Mouse (Mus musculus) lung, postnatal 36 days (tissue): ENCODE measurements around the gene Slc22a4.

Source experiments
- DNase-seq: peaks from one replicate; pipeline ENCODE4 v3.0.0; 2022; ENCODE audit warnings: mixed read lengths

The Slc22a4 gene

DNA sequence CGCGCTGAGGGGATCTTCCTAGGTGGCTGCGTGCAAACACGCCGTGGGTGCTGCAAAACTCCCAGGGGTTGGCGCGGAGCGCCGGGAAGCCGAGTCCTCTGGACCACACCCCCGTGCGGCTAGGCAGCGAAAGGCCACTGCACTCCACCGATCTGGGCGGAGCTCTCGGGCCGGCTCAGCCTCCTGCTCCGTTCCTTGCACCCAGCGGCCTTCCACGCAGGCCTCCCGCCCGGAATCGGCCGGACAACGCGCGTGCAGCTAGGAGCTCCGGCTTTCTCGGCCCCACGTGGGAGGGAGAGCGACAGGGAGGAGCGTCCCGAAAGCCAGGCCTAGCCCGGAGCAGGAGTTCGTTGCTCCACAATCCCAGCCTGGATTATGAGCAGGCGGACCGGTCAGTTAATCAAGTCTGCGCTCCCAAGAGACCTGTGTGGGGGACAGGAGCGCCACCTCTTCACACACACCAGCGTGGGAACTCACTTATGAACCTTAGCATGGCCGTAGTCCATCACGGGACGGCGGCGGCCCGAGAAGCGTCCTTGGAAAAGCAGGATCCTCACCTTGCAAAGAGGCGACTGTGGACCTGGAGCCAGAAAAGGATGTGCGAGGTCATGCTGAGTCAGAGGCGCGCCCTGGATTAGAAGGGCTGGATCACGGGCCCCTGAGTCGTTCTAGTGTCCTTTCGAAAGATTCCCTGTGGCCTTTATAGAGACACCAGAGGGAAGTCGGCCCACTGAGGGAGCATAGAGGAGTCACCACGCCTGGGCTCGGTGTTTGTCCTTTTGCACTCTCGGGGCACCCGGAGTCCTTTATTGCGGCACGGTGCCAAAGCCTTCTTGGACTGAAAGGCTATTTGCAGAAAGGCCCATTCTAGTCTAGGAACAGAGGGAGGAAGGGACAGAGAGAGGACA is at the start of gene Slc22a4:
Slc22a4 (minus strand) TSS at position 47 of the 908 bp plus-strand sequence.
- peak; percentile 89 for DNase-seq

DNA sequence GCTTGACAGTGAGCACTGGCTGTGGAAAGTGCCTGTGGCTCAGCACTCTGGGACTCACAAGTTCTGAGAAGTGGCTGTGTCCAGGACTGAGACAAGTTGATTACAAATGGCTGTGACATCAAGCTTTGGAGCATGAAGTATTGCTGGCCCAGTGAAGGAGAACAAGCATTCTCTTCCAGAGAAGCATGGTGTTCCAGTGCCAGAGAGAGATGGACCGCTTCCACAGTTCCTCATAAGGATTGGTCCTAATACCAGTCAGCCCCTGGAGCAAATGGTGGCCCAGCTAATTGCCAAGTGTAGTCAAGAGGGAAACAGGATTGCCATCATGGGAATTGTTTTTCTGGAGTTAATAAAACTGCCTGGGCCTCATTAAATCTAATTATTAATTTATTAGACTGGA is 48.2 kb upstream of the Slc22a4 start:
- no peak for DNase-seq

DNA sequence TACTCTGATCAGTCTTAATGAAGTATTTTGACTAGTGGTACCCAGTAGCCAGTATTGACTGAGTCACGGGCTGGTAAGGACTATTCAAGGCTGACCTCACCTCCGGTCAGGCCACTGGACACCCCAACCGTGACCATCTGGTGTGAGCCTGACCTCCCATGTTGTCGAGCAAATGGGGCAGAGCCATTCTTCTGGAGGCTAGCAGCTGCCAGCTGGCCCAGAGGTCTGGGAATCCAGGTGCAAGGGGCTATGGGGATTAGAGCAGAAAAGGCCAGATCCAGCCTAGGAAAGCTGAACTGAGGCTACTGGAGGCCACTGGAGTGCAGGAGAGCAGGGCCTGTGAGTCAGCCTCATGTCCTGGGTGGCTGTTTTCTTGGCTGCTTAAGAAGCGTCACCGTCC is 47.5 kb upstream of the Slc22a4 start:
- DNase-seq, result no peak

DNA sequence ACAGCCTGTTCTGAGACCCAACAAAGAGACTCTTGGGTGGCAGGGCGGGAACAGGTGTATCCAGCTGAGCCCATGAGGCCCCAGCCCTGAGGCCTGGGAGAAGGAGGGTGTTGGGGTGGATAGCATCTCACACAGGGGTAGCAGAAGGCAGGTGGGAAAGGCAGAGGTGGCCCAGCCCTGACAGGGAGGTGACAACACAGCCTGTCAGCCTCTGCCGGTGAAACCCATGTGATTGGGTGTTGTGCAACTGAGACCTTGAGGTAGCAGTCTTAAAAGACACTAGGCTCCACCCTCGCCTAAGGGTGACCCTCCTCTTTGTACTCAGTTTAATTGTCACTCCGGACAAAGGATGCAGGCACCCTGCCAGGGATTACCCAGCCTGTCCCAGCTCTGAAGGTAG is 45.4 kb upstream of the Slc22a4 start:
- no peak for DNase-seq

DNA sequence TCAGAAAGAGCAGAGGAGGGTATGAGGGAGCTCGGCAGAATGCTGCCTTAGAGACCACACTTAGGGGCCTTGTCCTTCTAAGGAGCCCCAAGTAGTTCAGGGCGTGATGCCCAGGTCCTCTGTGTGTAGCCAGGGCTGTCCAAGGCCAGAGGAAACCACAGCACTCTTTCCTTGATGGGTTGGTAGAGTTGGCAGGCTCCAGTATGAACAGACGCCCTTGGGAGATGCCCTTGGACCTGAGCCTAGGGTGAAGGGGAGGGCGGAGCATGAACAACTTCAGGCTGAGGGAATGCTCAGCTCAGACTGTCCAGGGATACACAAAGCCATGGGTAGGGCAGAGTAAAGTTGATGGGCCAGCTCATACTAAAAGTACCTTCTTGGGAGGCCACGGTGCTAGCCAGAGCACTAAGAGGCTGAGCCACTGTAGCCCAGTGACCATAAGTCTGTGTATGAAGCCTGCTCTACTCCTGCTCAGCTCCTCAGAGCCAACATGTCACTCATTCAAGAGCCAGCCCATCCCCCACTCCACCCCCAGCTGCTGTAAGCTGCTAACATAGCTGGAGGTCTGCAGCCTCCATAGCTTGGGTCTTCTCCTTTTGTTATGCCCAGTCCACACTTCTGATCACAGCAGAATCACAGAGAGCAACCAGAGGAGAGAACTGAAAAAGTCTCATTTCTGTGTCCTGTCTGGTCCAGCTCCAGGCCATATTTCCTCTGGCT is 44.0 kb upstream of the Slc22a4 start:
- DNase-seq, result peak; percentile 75

DNA sequence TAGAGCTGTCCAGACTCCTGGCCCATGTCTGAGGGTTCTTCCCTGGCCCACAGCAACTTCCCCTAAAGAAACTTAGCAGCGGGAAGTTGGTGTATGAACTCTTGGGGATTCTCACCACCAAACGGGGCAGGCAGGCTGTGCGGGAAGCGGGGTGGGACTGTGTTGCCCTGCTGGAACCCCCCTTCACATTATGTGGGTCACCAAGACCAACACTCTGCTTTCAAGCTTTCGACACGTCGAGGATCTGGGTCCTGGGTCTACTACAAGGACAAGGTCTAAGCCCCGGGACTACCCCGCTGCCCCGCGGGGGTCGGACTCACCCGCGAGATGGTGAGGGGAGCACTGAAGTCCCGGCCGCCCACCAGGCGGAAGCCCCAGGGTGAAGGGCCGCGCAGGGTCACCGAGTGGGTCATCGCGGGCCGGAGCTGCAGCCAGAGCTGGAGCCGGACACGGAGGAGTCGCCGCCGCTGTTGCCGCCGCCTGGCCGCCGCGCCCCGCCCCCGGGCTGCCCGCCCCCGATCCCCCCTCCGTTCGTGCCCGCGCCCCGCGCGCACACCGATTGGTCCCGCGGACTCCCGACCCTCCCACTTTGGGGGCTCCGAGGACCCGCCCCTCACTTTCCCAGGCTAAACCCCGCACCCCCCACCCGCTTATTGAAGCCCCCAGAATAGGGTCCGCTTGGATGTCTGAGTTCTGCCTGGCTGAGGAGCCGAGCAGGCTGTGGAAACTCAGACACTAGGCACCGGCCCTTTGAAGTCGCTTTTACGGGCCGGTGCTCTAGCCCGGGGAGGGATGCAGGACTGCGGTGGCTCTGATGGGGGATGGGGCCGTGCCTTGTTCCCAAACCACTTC is 40.9 kb upstream of the Slc22a4 start, which contains the start of gene Pdlim4:
Pdlim4 (minus strand) TSS at position 495 of the 852 bp plus-strand sequence.
- no peak for DNase-seq

DNA sequence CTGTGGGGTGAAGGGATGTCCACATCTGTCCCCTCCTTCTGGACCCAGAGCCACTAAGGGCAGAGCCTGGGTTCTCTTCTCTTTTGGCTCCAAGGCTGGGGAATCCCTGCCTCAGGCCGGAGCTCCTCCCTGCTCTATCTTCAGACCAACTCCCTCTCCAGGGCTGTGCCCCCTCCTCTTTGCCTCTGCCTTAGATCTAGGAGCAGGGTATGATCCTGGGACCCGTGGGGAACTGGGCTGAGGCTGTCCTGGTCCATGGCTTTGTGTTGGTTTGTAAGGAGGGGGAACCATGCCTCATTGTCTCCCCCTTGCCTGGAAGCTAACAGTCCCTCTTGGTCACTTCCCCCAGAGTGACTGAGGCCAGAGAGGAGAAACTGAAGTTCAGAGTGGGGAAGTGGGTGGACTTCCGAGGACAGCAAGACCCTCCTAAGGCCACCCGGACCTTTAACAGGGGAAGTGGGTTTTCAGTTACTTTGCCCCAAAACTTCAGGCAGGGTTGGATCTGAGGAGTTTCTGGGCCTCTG is 40.2 kb upstream of the Slc22a4 start:
- DNase-seq, result no peak

DNA sequence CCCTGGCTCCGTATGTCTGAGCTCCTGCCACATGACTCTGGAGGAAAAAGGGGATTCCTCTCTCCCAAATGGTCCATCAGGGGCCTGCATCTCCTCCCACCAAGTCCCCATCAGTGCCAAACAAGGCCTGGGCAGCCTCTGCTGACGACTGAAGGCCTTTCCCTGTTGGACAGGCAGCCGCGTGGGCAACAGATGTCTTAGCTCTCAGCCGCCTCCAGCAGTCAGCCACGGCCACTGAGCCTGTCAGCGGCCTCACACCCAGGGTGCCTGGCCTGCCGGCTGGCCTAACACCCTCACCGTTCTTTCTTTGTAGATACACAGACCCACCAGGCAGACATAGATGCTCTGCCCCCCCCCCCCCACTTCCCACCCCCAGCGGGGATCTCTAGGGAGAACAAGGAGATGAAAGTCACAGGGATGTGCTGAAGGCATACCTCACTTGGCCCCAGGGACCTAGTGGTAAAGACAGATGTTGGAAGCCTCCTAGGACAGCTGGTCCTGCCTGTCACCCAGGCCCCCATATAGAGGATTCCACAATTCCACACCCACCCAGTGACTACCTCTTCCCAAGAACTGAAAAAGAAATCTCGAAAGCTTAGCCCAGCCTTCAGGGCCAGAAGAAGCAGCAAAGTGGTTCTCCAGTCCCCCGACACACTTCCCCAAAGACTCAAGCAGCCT is 39.6 kb upstream of the Slc22a4 start:
- DNase-seq, result peak; percentile 52

DNA sequence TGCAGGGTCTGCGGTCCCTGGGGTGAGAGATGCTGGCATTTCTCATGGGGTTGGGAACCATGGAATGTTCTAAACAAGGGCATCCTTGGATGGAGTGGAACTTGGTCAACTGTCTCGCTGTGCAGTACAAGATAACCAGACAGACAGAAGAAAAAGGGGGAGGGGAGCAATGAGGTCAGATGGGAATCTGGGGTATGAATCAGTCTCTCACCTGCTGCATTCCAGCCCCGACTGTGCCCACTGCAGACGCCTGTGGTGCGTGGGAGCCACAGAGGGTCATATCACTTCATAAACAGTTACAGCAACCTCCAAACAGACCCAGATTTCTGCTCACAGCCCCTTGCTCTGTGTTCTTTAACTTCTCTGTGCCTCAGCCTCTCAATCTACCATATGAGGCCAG is 38.5 kb upstream of the Slc22a4 start:
- DNase-seq, result no peak

DNA sequence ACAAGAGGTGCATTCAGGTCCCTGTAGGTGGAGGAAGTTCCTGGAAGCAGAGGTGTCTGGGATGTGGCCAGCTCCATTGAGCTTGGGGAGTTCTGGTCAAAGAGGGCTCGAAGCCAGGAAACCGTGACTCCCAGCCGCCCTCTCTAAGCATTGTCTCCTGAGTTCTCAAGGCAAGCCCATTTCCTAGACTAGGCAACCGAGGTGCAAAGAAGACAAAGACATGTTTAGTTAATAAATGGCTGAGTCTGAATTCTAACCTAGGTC is 38.0 kb upstream of the Slc22a4 start:
- DNase-seq, result no peak

DNA sequence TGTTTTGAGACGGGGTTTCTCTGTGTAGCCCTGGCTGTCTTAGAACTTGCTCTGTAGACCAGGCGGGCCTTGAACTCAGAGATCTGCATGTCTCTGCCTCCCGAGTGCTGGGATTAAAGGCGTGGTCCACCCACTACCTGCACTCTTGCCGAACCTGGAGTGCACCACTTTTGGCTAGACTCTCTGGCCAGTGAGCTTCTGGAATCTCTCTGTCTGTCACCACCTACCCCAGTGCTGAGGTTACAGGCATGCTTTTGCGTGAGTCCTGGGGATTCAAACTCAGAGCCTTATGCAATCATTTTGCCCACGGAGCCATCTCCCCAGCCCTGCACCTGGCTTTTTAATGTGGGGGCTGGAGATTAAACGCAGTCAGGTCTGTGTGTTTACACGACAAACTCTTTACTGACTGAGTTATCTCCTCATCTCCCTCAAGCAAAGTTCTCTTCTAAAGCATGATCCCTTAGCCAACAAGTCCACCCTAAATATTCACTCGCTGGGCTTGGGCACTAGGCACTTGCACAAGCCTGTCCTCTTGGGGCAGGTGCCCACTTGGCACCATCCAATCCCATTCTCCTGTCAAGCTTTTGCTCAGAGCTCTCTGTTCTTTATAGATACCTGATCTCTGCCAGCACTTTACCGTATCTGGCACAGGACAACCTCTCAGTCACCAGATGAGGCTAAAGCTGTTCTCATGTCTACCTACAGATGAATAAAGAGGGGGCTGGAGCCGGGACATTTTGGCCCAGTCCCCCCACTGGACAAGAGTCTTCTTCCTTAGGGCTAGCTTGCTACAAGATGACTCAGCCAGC is 37.4 kb upstream of the Slc22a4 start:
- no peak for DNase-seq

DNA sequence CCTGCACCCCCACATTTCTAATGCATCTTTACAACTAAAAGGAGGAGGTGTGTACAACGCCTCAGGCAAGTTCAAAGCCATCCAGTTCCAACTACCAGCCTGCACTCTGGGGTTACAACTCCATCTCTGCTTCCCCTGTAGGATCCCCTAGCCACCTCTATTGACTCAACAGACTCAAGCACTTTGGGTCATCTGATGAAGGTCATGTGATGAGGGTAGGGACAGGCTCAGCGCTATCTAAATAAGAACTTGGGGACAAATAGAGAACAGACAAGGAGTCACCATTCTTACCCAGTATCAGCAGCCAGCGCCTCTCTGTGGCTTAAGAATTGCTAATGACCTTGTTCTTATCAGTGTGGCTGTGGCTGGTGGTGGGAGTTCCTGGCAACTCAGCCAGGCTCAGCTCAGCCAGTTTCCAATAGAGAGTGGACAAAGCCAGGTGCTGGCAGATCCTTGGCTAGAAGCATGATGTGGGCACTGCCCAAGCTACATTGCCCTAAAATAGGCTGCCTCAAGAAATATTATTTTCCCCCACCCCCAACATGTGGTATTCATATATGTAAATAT is 36.6 kb upstream of the Slc22a4 start:
- DNase-seq, result no peak

DNA sequence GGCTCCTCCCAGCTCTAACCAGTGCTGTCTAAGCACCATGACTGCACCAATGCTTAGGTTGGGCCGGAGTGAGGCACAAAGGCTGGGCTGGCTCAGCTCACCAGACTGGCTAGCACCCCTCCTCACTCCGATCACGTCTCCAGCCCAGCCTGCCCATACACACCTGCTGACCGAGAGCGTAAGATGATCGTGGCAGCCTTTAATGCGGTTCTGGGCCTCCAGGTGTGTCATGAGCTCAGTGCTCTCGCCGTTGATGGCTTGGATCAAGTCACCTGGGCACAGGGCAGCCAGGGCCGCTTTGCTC is 35.5 kb upstream of the Slc22a4 start:
- no peak for DNase-seq

DNA sequence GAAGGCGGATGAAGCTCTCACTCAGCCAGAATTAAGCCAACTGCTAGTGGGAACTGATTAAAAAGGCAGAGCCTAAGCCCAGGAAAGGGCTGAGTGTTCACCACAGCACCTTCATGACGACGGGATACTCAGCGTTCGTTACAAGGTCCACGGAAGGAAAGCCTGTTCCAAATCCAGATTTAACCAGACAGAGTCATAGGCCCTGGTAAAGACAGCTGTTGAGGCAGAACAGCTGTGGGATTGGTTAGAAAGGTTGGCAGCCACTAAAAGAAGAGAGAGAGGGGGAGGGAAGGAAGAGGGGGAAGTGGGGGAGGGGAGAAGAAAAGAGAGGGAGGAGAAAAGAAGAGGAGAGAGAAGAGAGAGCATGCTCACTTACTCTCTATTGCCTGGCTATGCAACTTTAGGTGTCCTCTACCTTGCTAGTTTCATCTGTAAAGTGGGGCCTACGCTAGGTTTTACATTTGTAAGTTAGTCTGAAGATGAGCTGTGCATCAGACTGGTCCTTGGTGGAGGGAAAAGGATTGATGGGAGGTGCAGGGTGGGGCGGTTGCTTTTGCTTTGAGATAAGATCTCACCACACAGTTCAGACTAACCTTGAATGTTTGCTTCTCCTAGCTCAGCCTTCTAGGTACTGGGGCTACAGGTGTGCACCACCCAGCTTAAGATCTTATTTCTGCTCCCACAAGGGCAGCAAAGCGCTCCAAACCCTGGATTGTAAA is 35.0 kb upstream of the Slc22a4 start:
- no peak for DNase-seq

DNA sequence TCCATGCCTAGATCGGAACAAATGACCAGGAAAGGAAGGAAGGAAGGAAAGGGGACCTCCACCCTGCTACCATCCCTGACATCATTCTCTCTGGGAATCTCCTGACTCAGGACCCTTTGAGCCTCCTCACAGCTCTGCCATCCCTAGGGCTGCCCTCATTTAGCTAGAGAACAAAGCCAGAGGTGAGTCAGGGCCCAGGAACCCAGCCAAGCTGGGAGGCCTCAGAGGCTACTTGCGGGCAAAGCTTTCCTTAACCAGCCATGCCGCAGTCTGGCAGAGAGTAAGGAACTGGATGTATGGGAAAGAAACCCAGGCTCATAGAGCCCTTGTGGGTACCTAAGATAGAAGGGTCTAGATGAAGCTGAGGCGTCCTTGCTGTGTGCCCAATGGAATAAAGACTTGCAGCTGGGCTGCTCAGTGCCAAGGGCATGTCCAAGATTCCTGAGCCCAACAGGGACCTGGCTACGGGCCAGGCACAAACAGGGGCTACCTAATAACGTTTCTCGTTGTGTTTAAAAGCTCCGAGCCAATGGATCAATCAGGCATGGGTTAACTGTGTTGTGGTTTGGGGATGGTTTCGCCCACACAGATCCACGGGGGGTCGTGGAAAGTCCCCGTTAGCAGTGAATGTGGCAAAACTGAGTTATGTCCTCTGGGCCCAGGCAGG is 34.3 kb upstream of the Slc22a4 start:
- DNase-seq, result peak; percentile 48

DNA sequence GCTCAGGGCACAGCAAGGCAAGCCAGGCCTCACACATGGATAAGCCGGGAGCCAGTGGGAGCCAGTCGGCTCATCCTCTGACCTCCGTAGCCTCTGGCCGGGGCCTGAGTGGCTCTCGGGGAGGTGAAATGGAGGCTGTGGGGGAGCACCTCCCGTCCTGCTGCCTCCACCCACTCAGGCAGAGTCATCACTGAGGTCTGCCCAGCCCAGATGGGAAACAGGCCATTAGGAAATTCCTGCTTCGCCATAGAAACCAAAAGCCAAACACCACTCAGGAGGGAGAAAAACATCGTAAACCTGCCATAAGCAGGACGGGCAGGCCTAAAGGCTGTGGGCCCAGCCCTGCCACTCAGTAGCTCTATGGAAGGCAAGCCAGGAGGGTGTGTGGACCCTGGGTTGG is 32.4 kb upstream of the Slc22a4 start:
- peak; percentile 71 for DNase-seq

DNA sequence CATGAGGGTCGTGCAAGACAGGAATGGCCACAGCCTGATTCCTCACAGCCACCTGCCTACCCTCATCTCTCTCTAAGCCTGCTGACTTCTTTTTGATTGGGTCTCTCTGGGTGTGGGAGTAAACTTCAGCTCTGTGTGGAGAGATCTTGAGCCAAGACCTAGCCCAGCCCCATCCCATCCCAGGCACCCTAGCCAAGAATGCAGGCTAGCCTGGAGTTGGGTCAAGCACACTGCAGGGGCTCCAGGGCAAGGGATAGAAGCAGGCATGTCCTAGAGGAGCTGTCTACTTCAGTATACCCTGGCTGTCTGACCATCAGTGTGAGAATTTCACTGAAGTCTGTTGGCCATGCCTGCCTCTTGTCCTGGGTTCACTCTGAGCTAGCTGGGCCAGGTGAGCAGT is 31.6 kb upstream of the Slc22a4 start:
- DNase-seq, result no peak

DNA sequence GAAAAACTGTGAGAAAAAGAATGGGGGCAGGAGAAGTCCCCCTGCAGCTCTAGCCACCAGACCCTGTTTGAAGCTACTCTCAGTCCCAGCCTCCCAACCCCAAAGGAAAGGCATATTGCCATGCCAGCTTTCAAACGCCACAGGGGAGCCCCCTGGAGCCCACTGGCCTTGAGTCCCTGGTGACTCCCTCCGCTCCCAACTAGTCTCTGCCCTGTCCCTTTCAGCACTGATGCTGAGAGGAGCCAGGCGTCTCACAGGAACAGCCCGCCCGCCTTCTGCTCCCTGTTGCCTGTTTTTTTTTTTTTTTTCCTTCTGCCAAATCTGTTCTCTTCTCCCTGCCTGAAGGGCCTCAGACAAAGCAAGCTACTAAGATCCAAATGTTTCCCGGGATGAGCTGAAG is 30.8 kb upstream of the Slc22a4 start:
- DNase-seq, result no peak

DNA sequence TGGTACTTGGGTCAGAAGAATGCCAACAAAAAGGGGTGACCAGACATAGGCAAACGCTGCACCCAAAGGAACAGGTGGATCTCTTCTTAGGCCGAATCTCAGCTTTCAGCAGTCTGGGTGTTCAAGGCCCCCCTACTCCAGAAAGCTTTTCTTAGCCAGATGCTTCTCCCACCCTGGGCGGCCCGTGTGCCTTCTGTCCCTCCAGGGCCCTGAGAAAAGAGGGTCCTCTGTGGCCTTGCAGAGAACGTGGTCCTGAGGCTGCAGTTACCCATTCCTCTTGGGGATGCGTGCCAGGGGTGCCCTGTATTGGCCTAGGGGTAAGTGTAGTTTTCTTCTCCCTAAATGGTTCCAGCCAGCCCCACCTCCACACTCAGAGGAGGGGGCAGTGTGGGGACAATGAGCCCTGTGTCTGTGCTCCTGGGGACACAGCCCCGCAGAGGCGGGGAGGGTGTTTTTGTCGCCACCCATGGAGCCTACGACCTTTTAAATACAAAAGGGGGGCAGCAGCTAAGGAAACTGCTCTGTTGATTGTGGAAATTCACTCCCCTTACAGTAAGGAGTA is 30.2 kb upstream of the Slc22a4 start:
- DNase-seq, result no peak

DNA sequence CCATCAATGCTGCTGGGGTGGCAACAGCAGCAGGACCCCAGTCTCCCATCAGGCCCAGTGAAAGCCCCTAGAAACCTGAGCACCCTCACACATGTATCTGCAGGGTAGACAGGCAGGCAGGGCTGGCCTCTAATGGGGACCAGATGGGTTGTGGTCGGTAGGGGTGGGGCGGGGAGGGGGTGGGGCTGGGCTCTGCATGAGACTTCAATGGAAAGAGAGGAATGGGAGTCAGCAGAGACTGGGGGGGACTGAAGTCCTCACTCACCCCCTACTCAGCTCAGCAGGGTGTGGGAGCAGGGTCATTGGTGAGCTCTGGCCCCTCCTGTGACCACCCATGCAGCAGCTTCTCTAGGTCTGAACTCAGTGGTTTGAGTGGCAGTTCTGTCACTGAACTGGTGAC is 29.5 kb upstream of the Slc22a4 start:
- no peak for DNase-seq
